Mouse (Mus musculus): ENCODE data around the gene Raf1. TPM values are rescaled to one million over a fixed set of nuclear protein-coding genes. Genes with fewer than 3 reads are reported as not detected.
"Not testable (repeated sequence)": the region's sequence is repeated elsewhere in the genome, so short reads cannot be mapped to it uniquely, and the experiment has no call there.

The Raf1 gene
- polyA plus RNA-seq, 1 experiment from 2014 or later = 157 TPM

DNA sequence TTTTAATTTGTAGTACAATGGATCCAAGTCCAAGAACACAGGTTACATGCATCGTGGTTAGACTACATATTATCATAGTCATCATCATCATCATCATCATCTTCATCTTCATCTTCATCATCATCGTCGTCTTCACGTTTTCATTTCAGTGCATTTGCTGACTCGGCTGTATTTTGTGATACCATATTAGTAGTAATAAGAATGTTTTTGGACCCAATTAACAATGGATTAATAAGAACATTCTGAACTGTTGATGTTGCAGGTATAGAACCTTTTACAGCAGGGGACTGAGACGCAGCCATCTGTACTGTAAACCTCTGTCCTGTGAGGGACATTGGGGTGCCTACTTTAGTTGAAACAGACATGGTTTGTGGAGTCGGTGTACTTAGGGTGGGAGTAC lies 38.2 kb downstream of the Raf1 start:
- ATAC-seq (ENCODE audit: low FRiP score, low read depth); H3K9ac ChIP-seq (replicated peaks); H3K9me3 ChIP-seq; H3K4me3 ChIP-seq; H3K27ac ChIP-seq (replicated peaks); H3K4me2 ChIP-seq (replicated peaks); H3K4me1 ChIP-seq; H3K27me3 ChIP-seq: not testable (repeated sequence)
- WGBS = 95% methylated on average over 7 of the region's 7 CpGs
- peaks cover 71% of the 10 kb centered on the region for H3K36me3 ChIP-seq

DNA sequence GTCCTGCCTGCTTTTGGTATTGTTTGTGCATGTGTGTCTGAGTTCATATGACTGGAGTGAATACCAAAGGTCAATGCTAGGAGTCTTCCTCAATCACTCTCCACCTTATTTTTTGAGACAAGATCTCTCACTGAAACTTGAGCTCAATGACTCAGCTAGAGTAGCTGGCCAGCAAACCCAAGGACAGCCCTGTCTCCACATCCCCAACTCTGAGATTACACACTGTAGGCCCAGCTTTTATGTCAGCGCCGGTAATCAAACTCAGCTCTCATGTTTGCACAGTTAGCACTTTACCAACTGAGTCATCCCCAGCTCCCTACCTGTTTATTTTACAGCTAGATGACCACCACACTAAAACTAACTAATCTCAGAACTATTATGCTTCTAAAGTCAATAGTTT lies 42.4 kb downstream of the Raf1 start:
- WGBS = 100% methylated on average over 2 of the region's 2 CpGs
- no peak for ATAC-seq (ENCODE audit: low FRiP score, low read depth)
- Histone ChIP-seq H3K27ac (replicated peaks) (no peak overlapping the region), H3K36me3 (peaks cover 87% of the 10 kb centered on the region), H3K9me3 (no peaks in the 10 kb centered on the region), H3K4me1 (no peaks in the 10 kb centered on the region), H3K4me2 (replicated peaks) (no peak overlapping the region), H3K27me3 (no peaks in the 10 kb centered on the region), H3K4me3 (no peak overlapping the region), H3K9ac (replicated peaks) (no peak overlapping the region)

DNA sequence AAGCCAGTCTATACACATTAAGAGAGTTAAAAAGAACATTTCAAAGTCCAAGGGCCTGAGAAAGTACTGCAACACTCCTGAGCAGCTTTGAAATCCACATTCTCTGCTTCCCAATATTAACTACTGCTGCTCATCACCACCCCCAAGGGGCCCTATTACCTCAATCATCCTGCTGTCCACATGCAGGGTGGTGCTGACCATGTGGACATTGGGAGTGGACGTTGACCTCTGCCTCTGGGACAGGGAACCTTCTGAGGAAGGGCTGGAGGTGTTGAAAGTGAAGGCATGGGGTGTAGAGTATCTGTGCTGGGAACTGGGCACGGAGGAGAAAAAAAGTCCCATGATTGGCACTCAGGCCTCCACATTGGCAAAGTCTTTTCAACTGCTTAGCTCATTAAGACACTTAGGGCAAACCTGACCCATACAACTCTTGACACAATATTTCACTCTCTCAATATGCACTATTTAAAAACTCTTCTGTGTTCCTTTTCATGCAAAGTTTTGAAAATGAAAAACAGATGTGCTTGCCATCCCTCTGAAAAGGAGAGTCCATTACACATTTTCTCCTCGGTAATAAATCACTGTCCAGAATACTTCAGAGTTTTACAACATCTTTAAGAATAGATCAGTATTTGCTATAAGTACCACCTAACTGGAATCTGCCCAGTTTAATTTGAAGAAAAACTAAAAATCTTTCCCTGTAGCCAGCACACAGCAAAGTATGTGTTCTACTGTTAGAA lies 45.2 kb downstream of the Raf1 start:
- Histone ChIP-seq H3K9ac (replicated peaks) (no peak overlapping the region), H3K4me1 (no peaks in the 10 kb centered on the region), H3K4me2 (replicated peaks) (no peak overlapping the region), H3K27ac (replicated peaks) (no peak overlapping the region), H3K4me3 (no peak overlapping the region), H3K27me3 (no peaks in the 10 kb centered on the region), H3K9me3 (no peaks in the 10 kb centered on the region), H3K36me3 (peaks cover 92% of the 10 kb centered on the region)
- ATAC-seq (ENCODE audit: low FRiP score, low read depth) = no peak
- 83% methylated on average over 3 of the region's 3 CpGs for WGBS

DNA sequence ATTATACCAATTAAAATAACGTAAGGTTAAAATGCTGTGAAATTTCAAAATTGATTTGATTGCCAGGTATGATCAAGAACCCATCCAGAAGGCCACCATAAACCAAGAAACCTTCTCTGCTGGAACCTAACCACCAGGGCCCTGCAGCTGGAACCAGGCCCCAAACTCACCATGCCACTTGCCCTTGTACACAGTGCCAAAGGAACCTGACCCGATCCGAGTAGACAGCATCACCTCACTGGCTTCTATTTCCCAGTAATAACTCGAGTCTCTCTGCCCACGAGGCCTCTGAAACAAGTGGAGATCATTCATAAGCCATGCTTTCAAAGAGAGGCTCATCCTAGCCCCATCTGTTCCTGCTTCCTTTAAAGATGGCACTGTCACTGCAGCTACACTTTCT lies 50.3 kb downstream of the Raf1 start:
- Histone ChIP-seq H3K36me3 (peaks cover 95% of the 10 kb centered on the region), H3K4me3 (no peak overlapping the region), H3K4me1 (no peaks in the 10 kb centered on the region), H3K27ac (replicated peaks) (no peak overlapping the region), H3K27me3 (no peaks in the 10 kb centered on the region), H3K9me3 (no peaks in the 10 kb centered on the region), H3K4me2 (replicated peaks) (no peak overlapping the region), H3K9ac (replicated peaks) (no peak overlapping the region)
- 96% methylated on average over 5 of the region's 5 CpGs for WGBS
- ATAC-seq (ENCODE audit: low FRiP score, low read depth) = no peak

DNA sequence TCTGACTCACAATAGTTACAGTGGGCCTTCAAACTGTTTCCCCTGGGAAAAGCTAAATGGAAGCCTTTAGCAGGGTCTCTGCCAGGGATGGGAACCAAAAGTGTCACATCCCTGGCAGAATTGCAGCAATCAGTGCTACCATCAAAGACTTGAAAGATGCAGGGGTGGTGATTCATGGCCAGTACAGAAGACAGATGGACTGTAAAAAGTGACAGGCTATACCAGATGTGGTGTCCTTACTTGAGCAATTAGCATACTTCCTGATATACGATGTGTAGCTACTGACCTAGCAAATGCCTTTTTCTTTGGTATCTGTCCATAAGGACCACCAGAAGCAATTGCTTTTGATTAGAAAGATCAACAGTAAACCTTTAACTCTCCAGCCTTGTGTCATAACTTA lies 55.5 kb downstream of the Raf1 start:
- no peaks in the 10 kb centered on the region for H3K27me3 ChIP-seq

DNA sequence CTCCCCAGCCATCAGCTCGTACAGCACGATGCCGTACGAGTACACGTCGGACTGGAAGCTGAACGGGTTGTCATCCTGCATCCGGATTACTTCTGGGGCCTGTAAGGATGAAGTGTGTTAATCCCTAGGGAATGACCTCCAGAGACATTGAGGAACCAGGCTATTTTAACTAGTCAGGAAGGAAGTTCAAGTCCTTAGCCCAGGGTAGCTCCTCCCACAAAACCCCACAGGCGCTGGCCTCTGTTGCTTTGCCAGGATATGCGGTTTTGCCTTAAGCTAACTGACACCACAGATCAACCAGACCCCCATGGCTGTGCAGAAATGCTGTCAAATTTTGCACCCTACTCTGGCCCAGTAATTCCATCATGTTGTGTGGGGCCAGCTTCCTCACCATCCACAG lies 56.6 kb downstream of the Raf1 start:
- H3K9ac ChIP-seq (replicated peaks) = no peak overlapping the region
- no peak overlapping the region for H3K4me3 ChIP-seq
- H3K4me1 ChIP-seq = no peaks in the 10 kb centered on the region
- no peak for ATAC-seq (ENCODE audit: low FRiP score, low read depth)
- no peak overlapping the region for H3K4me2 ChIP-seq (replicated peaks)
- WGBS = 90% methylated on average over 10 of the region's 10 CpGs
- H3K36me3 ChIP-seq = peaks cover 99% of the 10 kb centered on the region
- H3K9me3 ChIP-seq = no peaks in the 10 kb centered on the region
- H3K27ac ChIP-seq (replicated peaks) = no peak overlapping the region
- no peaks in the 10 kb centered on the region for H3K27me3 ChIP-seq

More for the DNA sequence above, 55.5 kb downstream of the Raf1 start:
- Histone ChIP-seq H3K36me3 (peaks cover 100% of the 10 kb centered on the region), H3K9me3 (no peaks in the 10 kb centered on the region), H3K9ac (replicated peaks) (no peak overlapping the region), H3K27ac (replicated peaks) (no peak overlapping the region), H3K4me1 (no peaks in the 10 kb centered on the region), H3K4me2 (replicated peaks) (no peak overlapping the region), H3K4me3 (no peak overlapping the region)
- 92% methylated on average over 1 of the region's 1 CpGs for WGBS
- no peak for ATAC-seq (ENCODE audit: low FRiP score, low read depth)

DNA sequence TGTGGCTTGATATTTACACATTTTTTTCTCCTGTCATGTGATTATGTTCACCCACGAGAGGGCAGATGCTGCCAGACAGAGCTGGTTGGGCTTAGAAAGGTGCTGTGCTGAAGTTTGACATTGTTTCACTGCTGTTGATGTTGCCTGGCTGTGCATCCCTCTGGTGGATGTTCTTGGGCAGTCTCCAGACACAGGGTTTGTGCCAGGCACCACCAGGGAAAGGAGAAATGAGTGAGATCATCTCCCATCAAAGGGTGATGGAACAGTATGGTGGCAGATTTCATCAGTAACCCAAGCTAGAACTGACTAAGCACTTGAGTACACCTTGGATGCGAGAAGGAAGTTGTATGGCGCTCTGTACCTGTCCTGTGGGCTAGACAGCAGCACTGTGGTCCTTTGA lies 60.5 kb downstream of the Raf1 start:
- Histone ChIP-seq H3K27ac (replicated peaks) (no peak overlapping the region), H3K4me1 (no peaks in the 10 kb centered on the region), H3K9ac (replicated peaks) (no peak overlapping the region), H3K36me3 (peaks cover 95% of the 10 kb centered on the region), H3K27me3 (no peaks in the 10 kb centered on the region), H3K4me3 (no peak overlapping the region), H3K9me3 (no peaks in the 10 kb centered on the region), H3K4me2 (replicated peaks) (no peak overlapping the region)
- ATAC-seq (ENCODE audit: low FRiP score, low read depth) = no peak
- 92% methylated on average over 3 of the region's 3 CpGs for WGBS

DNA sequence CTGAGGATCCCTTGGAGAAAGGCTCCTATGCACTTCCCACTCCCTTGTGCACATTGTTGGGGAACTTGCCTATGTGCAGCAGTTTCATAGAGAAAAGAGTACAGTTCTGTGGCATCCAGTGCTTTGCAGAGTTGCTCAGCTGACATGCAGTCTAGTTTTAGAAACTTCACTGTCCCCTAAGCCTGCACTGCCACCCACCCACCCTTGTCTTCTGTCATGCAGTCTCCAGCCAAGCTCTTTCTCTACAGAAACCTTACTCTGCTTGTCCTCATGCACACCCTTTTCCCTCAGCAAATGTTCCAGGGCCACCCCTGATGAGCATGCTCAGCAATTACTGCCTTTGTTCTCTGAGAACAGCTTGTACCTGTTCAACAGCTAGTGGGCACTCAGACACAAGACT lies 62.6 kb downstream of the Raf1 start:
- Histone ChIP-seq H3K4me1 (no peaks in the 10 kb centered on the region), H3K9me3 (no peaks in the 10 kb centered on the region), H3K4me3 (no peak overlapping the region), H3K27ac (replicated peaks) (no peak overlapping the region), H3K9ac (replicated peaks) (no peak overlapping the region), H3K4me2 (replicated peaks) (no peak overlapping the region), H3K36me3 (peaks cover 89% of the 10 kb centered on the region), H3K27me3 (no peaks in the 10 kb centered on the region)
- no peak for ATAC-seq (ENCODE audit: low FRiP score, low read depth)

DNA sequence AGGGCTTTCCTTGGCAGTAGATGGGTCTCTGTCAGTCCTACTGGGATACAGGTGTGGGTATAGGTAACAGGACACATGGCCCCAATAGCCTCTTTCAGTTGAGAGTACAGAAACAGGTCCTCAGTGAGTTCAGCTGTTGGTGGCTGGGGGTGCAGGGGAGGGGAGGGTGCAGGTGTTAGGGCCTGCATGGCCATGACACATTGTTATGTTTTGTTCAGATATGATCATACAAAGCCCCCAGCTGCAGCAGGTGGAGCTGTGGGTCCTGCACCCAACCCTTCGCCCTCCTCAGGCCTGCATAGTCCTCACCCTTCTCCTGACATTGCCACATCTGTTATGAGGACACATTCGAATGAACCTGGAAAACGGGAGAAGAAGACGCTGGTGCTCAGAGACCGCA lies 66.1 kb downstream of the Raf1 start:
- Histone ChIP-seq H3K9ac (replicated peaks) (no peak overlapping the region), H3K9me3 (no peaks in the 10 kb centered on the region), H3K4me3 (no peak overlapping the region), H3K4me2 (replicated peaks) (no peak overlapping the region), H3K27me3 (no peaks in the 10 kb centered on the region), H3K36me3 (peaks cover 54% of the 10 kb centered on the region), H3K27ac (replicated peaks) (no peak overlapping the region), H3K4me1 (no peaks in the 10 kb centered on the region)
- 95% methylated on average over 5 of the region's 5 CpGs for WGBS
- ATAC-seq (ENCODE audit: low FRiP score, low read depth) = no peak

DNA sequence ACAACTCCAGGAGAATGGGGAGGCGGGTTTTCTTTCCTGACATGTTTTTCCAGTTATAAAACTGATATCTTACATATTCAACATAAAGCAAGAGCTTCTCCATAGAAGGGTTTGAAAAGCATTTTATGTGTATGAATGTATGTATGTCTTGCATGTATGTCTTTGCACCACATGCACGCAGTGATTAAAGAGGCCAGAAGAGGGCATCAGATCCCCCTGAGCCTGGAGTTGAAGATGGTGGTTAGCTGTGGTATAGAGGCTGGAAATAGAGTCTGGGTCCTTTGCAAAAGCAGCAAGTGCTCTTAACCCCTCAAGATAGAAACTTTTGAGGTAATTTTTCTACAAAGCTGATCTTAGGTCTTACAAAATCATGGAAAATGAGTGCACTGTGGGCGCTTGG lies 67.3 kb downstream of the Raf1 start:
- Histone ChIP-seq H3K4me2 (replicated peaks) (no peak overlapping the region), H3K27me3 (no peaks in the 10 kb centered on the region), H3K9me3 (no peaks in the 10 kb centered on the region), H3K27ac (replicated peaks) (no peak overlapping the region), H3K36me3 (peaks cover 43% of the 10 kb centered on the region), H3K9ac (replicated peaks) (no peak overlapping the region), H3K4me3 (no peak overlapping the region), H3K4me1 (no peaks in the 10 kb centered on the region)
- 60% methylated on average over 3 of the region's 3 CpGs for WGBS
- no peak for ATAC-seq (ENCODE audit: low FRiP score, low read depth)

DNA sequence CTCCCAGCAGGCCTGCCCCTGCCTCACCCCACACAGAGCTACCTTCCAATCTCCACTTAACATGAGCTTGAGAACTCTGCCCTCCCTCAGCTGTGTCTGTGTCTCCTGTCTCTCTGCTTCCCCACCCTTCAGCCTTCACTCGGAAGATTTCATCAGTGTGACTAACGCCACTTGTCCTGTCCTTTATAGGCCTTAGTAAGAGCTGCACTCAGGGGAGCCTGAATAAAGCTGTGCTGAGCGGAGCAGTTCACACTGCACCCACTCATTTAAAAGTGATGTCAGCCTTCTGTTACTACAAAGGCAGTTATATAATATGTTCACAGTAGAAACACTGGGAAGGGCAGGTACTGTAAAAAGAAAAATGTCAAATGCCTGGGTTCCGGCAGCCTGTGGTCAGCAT lies 69.0 kb downstream of the Raf1 start:
- WGBS = 79% methylated on average over 4 of the region's 4 CpGs
- H3K4me2 ChIP-seq (replicated peaks) = no peak overlapping the region
- H3K9me3 ChIP-seq = no peaks in the 10 kb centered on the region
- no peaks in the 10 kb centered on the region for H3K27me3 ChIP-seq
- no peak for ATAC-seq (ENCODE audit: low FRiP score, low read depth)
- no peak overlapping the region for H3K9ac ChIP-seq (replicated peaks)
- no peak overlapping the region for H3K27ac ChIP-seq (replicated peaks)
- H3K4me3 ChIP-seq = no peak overlapping the region
- H3K36me3 ChIP-seq = peaks cover 30% of the 10 kb centered on the region
- peaks cover 6% of the 10 kb centered on the region for H3K4me1 ChIP-seq

DNA sequence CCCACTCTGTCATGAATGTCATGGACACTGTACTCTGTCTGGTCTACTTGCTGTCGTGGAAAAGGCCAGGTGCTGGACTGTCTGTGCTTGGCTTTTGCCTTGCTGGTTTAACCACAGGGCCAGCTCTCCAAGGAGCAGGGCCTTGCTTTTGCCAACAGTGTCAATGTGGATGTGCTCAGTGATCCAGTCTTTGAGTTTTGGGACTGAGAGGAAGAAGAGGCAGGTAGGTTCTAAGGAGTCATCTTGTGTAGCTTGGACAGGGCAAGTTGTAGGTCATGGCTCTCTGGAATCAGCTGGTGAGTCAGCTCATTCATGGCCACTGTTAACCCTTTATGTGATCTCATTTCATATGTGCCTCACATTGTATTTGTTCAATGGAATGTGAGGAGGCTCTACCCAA lies 70.0 kb downstream of the Raf1 start:
- peaks cover 21% of the 10 kb centered on the region for H3K36me3 ChIP-seq
- WGBS = 84% methylated on average over 1 of the region's 1 CpGs
- ATAC-seq (ENCODE audit: low FRiP score, low read depth) = no peak
- H3K9ac ChIP-seq (replicated peaks) = no peak overlapping the region
- no peaks in the 10 kb centered on the region for H3K9me3 ChIP-seq
- H3K27me3 ChIP-seq = no peaks in the 10 kb centered on the region
- H3K4me1 ChIP-seq = peaks cover 8% of the 10 kb centered on the region
- no peak overlapping the region for H3K4me2 ChIP-seq (replicated peaks)
- H3K27ac ChIP-seq (replicated peaks) = no peak overlapping the region
- H3K4me3 ChIP-seq = no peak overlapping the region
